Mouse (Mus musculus) stomach, embryonic 15.5 days (tissue): ENCODE data around the gene Rapgef2. TPM values are rescaled to one million over a fixed set of nuclear protein-coding genes. Genes with fewer than 3 reads are reported as not detected.

Source experiments
- ATAC-seq: fragments of 200-750 bp; cut with Nextera tagmentation; 2 replicates; pipeline ENCODE4 v1.8.0; 2017; ENCODE audit warnings: low read depth, moderate number of reproducible peaks, moderate TSS enrichment; ENCODE audit not compliant: insufficient read depth, low FRiP score
- H3K27ac ChIP-seq: fragments of 300-500 bp; sonication (generic); 2 replicates; pipeline ENCODE4 v1.5.1; 2015; ENCODE audit warnings: mild to moderate bottlenecking, inconsistent platforms
- H3K27me3 ChIP-seq: fragments of 300-500 bp; sonication (generic); replicated peaks from 2 replicates; pipeline ENCODE4 v1.6.1; 2015; ENCODE audit warnings: inconsistent platforms
- H3K36me3 ChIP-seq: fragments of 300-500 bp; sonication (generic); 2 replicates; pipeline ENCODE4 v1.6.1; 2015; ENCODE audit warnings: inconsistent platforms
- H3K4me1 ChIP-seq: fragments of 300-500 bp; sonication (generic); 2 replicates; pipeline ENCODE4 v1.6.1; 2015; ENCODE audit warnings: inconsistent platforms
- H3K4me2 ChIP-seq: fragments of 300-500 bp; sonication (generic); 2 replicates; pipeline ENCODE4 v1.6.1; 2015; ENCODE audit warnings: mild to moderate bottlenecking, inconsistent platforms
- H3K4me3 ChIP-seq: fragments of 300-500 bp; sonication (generic); replicated peaks from 2 replicates; pipeline ENCODE4 v1.5.1; 2015; ENCODE audit warnings: inconsistent platforms
- H3K9ac ChIP-seq: fragments of 300-500 bp; sonication (generic); 2 replicates; pipeline ENCODE4 v1.6.1; 2015; ENCODE audit warnings: inconsistent platforms
- H3K9me3 ChIP-seq: fragments of 300-500 bp; sonication (generic); 2 replicates; pipeline ENCODE4 v1.6.1; 2016; ENCODE audit warnings: inconsistent platforms
- WGBS: fragments of 180-500 bp; shearing (Covaris S2); methylation state at CpG from one replicate; pipeline ENCODE4 v1.1.7; 2015; 5-methylcytosine and 5-hydroxymethylcytosine counted together
- polyA plus RNA-seq: library from polyadenylated mRNA; unstranded; fragments of >200 nt; fragmentation: Nextera tagmentation; extraction: Ambion mirVana; gene quantifications from 2 replicates; pipeline ENCODE4 v1.2.1, GENCODE M21; 2015

Gene Rapgef2
- polyA plus RNA-seq, 1 experiment from 2014 or later: 5.6 TPM

- ATAC-seq: no peak
- no peak overlapping the region for H3K27ac ChIP-seq
- H3K36me3 ChIP-seq: no peaks in the 10 kb centered on the region
- no peak overlapping the region for H3K9ac ChIP-seq
- no peak overlapping the region for H3K4me2 ChIP-seq
- 0 out of 2 replicates have a peak, but pooled peaks cover 8% of the 10 kb centered on the region for H3K4me1 ChIP-seq
- no peaks in the 10 kb centered on the region for H3K9me3 ChIP-seq
- no peaks in the 10 kb centered on the region for H3K27me3 ChIP-seq
- WGBS: 71% methylated on average over 9 of the region's 9 CpGs
- no peak overlapping the region for H3K4me3 ChIP-seq
Observed at GRCm38 (mm10) chr3:79191981-79192380, 94.3 kb downstream of the Rapgef2 start.

GRCm38 (mm10) chr3:79191471-79191870, 94.8 kb downstream of the Rapgef2 start:
- H3K4me1 ChIP-seq: 0 out of 2 replicates have a peak, but pooled peaks cover 8% of the 10 kb centered on the region
- H3K36me3 ChIP-seq: no peaks in the 10 kb centered on the region
- H3K4me2 ChIP-seq: no peak overlapping the region
- H3K27ac ChIP-seq: no peak overlapping the region
- no peak overlapping the region for H3K9ac ChIP-seq
- no peak for ATAC-seq
- H3K9me3 ChIP-seq: no peaks in the 10 kb centered on the region
- WGBS: 80% methylated on average over 11 of the region's 11 CpGs
- no peak overlapping the region for H3K4me3 ChIP-seq
- no peaks in the 10 kb centered on the region for H3K27me3 ChIP-seq

GRCm38 (mm10) chr3:79190377-79190776, 95.9 kb downstream of the Rapgef2 start:
- H3K9me3 ChIP-seq: no peaks in the 10 kb centered on the region
- WGBS: 88% methylated on average over 3 of the region's 3 CpGs
- ATAC-seq: no peak
- H3K9ac ChIP-seq: no peak overlapping the region
- no peak overlapping the region for H3K27ac ChIP-seq
- H3K4me3 ChIP-seq: no peak overlapping the region
- H3K36me3 ChIP-seq: no peaks in the 10 kb centered on the region
- H3K4me1 ChIP-seq: 0 out of 2 replicates have a peak, but pooled peaks cover 8% of the 10 kb centered on the region
- H3K27me3 ChIP-seq: no peaks in the 10 kb centered on the region
- H3K4me2 ChIP-seq: no peak overlapping the region

- WGBS: 91% methylated on average over 1 of the region's 1 CpGs
- H3K4me1 ChIP-seq: 0 out of 2 replicates have a peak, but pooled peaks cover 8% of the 10 kb centered on the region
- no peaks in the 10 kb centered on the region for H3K36me3 ChIP-seq
- H3K4me3 ChIP-seq: no peak overlapping the region
- H3K9ac ChIP-seq: no peak overlapping the region
- H3K27me3 ChIP-seq: no peaks in the 10 kb centered on the region
- no peak overlapping the region for H3K27ac ChIP-seq
- no peak for ATAC-seq
- no peaks in the 10 kb centered on the region for H3K9me3 ChIP-seq
- no peak overlapping the region for H3K4me2 ChIP-seq
Observed at GRCm38 (mm10) chr3:79187912-79188311, 98.4 kb downstream of the Rapgef2 start.

GRCm38 (mm10) chr3:79182290-79182689, 104.0 kb downstream of the Rapgef2 start:
- H3K4me2 ChIP-seq: no peak overlapping the region
- peaks cover 40% of the 10 kb centered on the region for H3K4me1 ChIP-seq
- peak overlapping the region; percentile 91 for H3K27ac ChIP-seq
- H3K36me3 ChIP-seq: no peaks in the 10 kb centered on the region
- H3K9ac ChIP-seq: no peak overlapping the region
- 48% methylated on average over 3 of the region's 3 CpGs for WGBS
- no peaks in the 10 kb centered on the region for H3K27me3 ChIP-seq
- ATAC-seq: no peak
- H3K9me3 ChIP-seq: no peaks in the 10 kb centered on the region
- H3K4me3 ChIP-seq: no peak overlapping the region

- no peaks in the 10 kb centered on the region for H3K36me3 ChIP-seq
- peak overlapping the region; percentile 52 for H3K4me2 ChIP-seq
- no peaks in the 10 kb centered on the region for H3K27me3 ChIP-seq
- peaks cover 40% of the 10 kb centered on the region for H3K4me1 ChIP-seq
- no peak overlapping the region for H3K9ac ChIP-seq
- H3K9me3 ChIP-seq: no peaks in the 10 kb centered on the region
- 16% methylated on average over 24 of the region's 24 CpGs for WGBS
- peak overlapping the region; percentile 22 for H3K4me3 ChIP-seq
- peak; percentile 93 for ATAC-seq
- peak overlapping the region; percentile 91 for H3K27ac ChIP-seq
Observed at GRCm38 (mm10) chr3:79181248-79181991, 104.9 kb downstream of the Rapgef2 start.

GRCm38 (mm10) chr3:79180086-79180485, 106.2 kb downstream of the Rapgef2 start:
- Histone ChIP-seq H3K36me3 (no peaks in the 10 kb centered on the region), H3K4me2 (peak overlapping the region; percentile 37), H3K9me3 (no peaks in the 10 kb centered on the region), H3K4me1 (peaks cover 40% of the 10 kb centered on the region), H3K4me3 (no peak overlapping the region), H3K27me3 (no peaks in the 10 kb centered on the region), H3K27ac (no peak overlapping the region; the same call in 1 of the 2 replicates), H3K9ac (no peak overlapping the region)
- no peak for ATAC-seq
- WGBS: 34% methylated on average over 8 of the region's 8 CpGs

GRCm38 (mm10) chr3:79179499-79180053, 106.7 kb downstream of the Rapgef2 start:
- Histone ChIP-seq H3K36me3 (no peaks in the 10 kb centered on the region), H3K9ac (no peak overlapping the region), H3K27me3 (no peaks in the 10 kb centered on the region), H3K9me3 (no peaks in the 10 kb centered on the region), H3K27ac (no peak overlapping the region; the same call in 1 of the 2 replicates), H3K4me1 (peaks cover 40% of the 10 kb centered on the region), H3K4me3 (no peak overlapping the region), H3K4me2 (peak overlapping the region; percentile 37)
- 73% methylated on average over 2 of the region's 2 CpGs for WGBS
- no peak for ATAC-seq

- WGBS: 31% methylated on average over 3 of the region's 3 CpGs
- ATAC-seq: no peak
- no peak overlapping the region for H3K9ac ChIP-seq
- no peak overlapping the region; the same call in 1 of the 2 replicates for H3K4me2 ChIP-seq
- H3K4me3 ChIP-seq: no peak overlapping the region
- no peaks in the 10 kb centered on the region for H3K27me3 ChIP-seq
- H3K27ac ChIP-seq: peak overlapping the region; percentile 28
- no peaks in the 10 kb centered on the region for H3K36me3 ChIP-seq
- H3K9me3 ChIP-seq: no peaks in the 10 kb centered on the region
- peaks cover 40% of the 10 kb centered on the region for H3K4me1 ChIP-seq
Observed at GRCm38 (mm10) chr3:79178708-79179107, 107.6 kb downstream of the Rapgef2 start.

GRCm38 (mm10) chr3:79178070-79178469, 108.2 kb downstream of the Rapgef2 start:
- peak overlapping the region; percentile 36 for H3K27ac ChIP-seq
- no peak for ATAC-seq
- peak overlapping the region; percentile 25; the same call in 1 of the 2 replicates for H3K4me2 ChIP-seq
- H3K36me3 ChIP-seq: 0 out of 2 replicates have a peak, but pooled peaks cover under 1% of the 10 kb centered on the region
- no peaks in the 10 kb centered on the region for H3K9me3 ChIP-seq
- WGBS: 56% methylated on average over 6 of the region's 6 CpGs
- no peak overlapping the region for H3K9ac ChIP-seq
- H3K27me3 ChIP-seq: no peaks in the 10 kb centered on the region
- H3K4me1 ChIP-seq: peaks cover 40% of the 10 kb centered on the region
- H3K4me3 ChIP-seq: 0 out of 2 replicates have a peak overlapping the region, but pooled peaks have one; percentile 2

- Histone ChIP-seq H3K4me3 (0 out of 2 replicates have a peak overlapping the region, but pooled peaks have one; percentile 2), H3K4me1 (peaks cover 40% of the 10 kb centered on the region), H3K36me3 (0 out of 2 replicates have a peak, but pooled peaks cover 8% of the 10 kb centered on the region), H3K4me2 (0 out of 2 replicates have a peak overlapping the region, but pooled peaks have one; percentile 25), H3K27ac (peak overlapping the region; percentile 36), H3K9me3 (no peaks in the 10 kb centered on the region), H3K27me3 (no peaks in the 10 kb centered on the region), H3K9ac (no peak overlapping the region)
- ATAC-seq: no peak
- 76% methylated on average over 8 of the region's 8 CpGs for WGBS
Observed at GRCm38 (mm10) chr3:79177136-79177870, 109.0 kb downstream of the Rapgef2 start.
